8 mouse cellular contexts compared by ENCODE assay signal in the genomic region with DNA sequence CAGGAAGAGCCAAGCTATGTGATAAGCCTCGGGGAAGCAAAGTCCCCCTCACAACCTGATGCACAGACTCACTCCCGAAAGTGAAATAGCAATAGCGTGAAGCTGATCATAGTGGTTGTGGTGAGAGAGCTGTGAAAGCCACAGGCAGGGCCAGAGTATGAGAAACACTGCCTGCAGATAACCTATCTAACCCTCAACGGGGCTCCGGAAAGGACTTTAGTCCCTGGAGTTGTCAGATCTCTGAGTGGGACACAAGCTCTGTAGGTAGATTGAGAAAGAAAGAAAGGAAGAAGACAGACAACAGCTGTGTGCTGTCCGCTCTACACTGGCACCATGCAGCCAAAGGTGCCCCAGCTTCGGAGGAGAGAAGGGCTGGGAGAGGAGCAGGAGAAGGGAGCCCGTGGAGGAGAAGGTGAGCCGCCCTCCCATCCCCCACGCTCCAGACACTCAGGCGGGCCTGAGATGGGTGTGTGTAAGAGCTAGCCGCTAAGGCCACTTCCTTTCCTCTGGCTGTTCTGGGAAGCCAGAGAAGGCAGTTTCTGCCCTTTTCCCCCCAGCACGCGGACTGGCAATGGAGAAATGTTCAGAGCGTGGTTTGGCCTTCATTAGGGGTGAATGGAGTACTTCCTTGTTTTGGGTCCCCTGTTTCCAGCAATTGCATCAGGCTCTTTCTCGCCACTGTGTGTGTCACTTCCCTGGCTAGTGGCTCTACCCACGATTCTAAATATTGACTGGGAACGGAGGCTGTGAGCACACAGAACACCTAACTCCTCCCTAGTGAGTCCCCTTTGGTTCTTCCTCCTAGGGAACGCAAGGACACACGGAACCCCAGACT. TPM values are rescaled to one million over a fixed set of nuclear protein-coding genes. Genes with fewer than 3 reads are reported as not detected.
A peak's percentile ranks its signal among the peaks of the same experiment; 100 is the strongest.
DNase-seq lines count a peak whose midpoint lies in the region; ATAC-seq and TF ChIP-seq lines count a peak whose summit lies in the region.

TSS of gene Soat2 (plus strand) at position 226 of the 835 bp plus-strand sequence.

- 55% methylated on average over 20 of the region's 20 CpGs for whole genome bisulfite sequencing in hindbrain, embryonic 11.5 days
- WGBS in hindbrain, embryonic 14.5 days, result 54% methylated on average over 20 of the region's 20 CpGs
- 4% methylated on average over 20 of the region's 20 CpGs for WGBS in liver, embryonic 14.5 days (ENCODE audit: insufficient replicate concordance)

- H3K36me3 ChIP-seq in hindbrain, embryonic 11.5 days (ENCODE audit: control insufficient read depth, insufficient read depth, low read length), result no peaks in the 10 kb centered on the region
- no peaks in the 10 kb centered on the region for H3K36me3 ChIP-seq in hindbrain, embryonic 14.5 days (replicated peaks; ENCODE audit: control insufficient read depth, insufficient read depth)
- no peaks in the 10 kb centered on the region for H3K36me3 ChIP-seq in liver, embryonic 14.5 days (replicated peaks; ENCODE audit: control insufficient read depth, insufficient read depth, low read depth)

- no peak within 1 kb of the TSS for H3K4me3 ChIP-seq in hindbrain, embryonic 11.5 days (ENCODE audit: low read depth, low read length)
- H3K4me3 ChIP-seq in hindbrain, embryonic 14.5 days (replicated peaks; ENCODE audit: low read length), result no peak within 1 kb of the TSS
- peak within 1 kb of the TSS; percentile 51 to 56 for H3K4me3 ChIP-seq in liver, embryonic 14.5 days (ENCODE audit: insufficient read depth in 1 of 2, low read depth in 2 of 2, low read length in 2 of 2)

- H3K9me3 ChIP-seq in hindbrain, embryonic 11.5 days (ENCODE audit: control insufficient read depth, low read length), result no peaks in the 10 kb centered on the region
- no peaks in the 10 kb centered on the region for H3K9me3 ChIP-seq in hindbrain, embryonic 14.5 days (ENCODE audit: control insufficient read depth, low read length)
- no peaks in the 10 kb centered on the region for H3K9me3 ChIP-seq in liver, embryonic 14.5 days (ENCODE audit: control insufficient read depth, low read length)

- H3K4me2 ChIP-seq in hindbrain, embryonic 11.5 days (replicated peaks; ENCODE audit: low read depth, low read length), result no peak within 1 kb of the TSS
- no peak within 1 kb of the TSS for H3K4me2 ChIP-seq in hindbrain, embryonic 14.5 days (replicated peaks)
- peak within 1 kb of the TSS; percentile 65 for H3K4me2 ChIP-seq in liver, embryonic 14.5 days (ENCODE audit: low read depth)

- TF ChIP-seq CTCF in liver, embryonic 14.5 days (IDR thresholded peaks at IDR 0.05; ENCODE audit: low read depth), result no peak

- no peaks in the 10 kb centered on the region; the same call in 1 of the 2 replicates for H3K4me1 ChIP-seq in hindbrain, embryonic 11.5 days (replicated peaks; ENCODE audit: control insufficient read depth, insufficient read depth, low read length)
- H3K4me1 ChIP-seq in hindbrain, embryonic 14.5 days (replicated peaks; ENCODE audit: control insufficient read depth, insufficient read depth, low read length), result no peaks in the 10 kb centered on the region
- H3K4me1 ChIP-seq in liver, embryonic 14.5 days (replicated peaks; ENCODE audit: control insufficient read depth in 2 of 2, insufficient read depth in 2 of 2, low read length in 1 of 2), result peaks cover 3 to 23% of the 10 kb centered on the region in 2 experiments; a peak in 3 of 4 replicates

- H3K9ac ChIP-seq in hindbrain, embryonic 11.5 days (ENCODE audit: low read depth, low read length), result no peak within 1 kb of the TSS; the same call in 1 of the 2 replicates
- H3K9ac ChIP-seq in hindbrain, embryonic 14.5 days, result no peak within 1 kb of the TSS
- peak within 1 kb of the TSS; percentile 63 for H3K9ac ChIP-seq in liver, embryonic 14.5 days (replicated peaks)

- ATAC-seq in hindbrain, embryonic 11.5 days (ENCODE audit: low FRiP score), result no peak
- no peak for ATAC-seq in hindbrain, embryonic 14.5 days (ENCODE audit: low FRiP score)
- peak; percentile 61 to 84 for ATAC-seq in hematopoietic stem cell, adult 5-6 weeks (replicated peaks in 1 of 2; ENCODE audit: insufficient read depth in 1 of 2, low FRiP score in 2 of 2, low TSS enrichment in 1 of 2, low read depth in 1 of 2, poor library complexity in 2 of 2, severe bottlenecking in 2 of 2)
- peak; percentile 79 for ATAC-seq in liver, embryonic 14.5 days (ENCODE audit: insufficient read depth)

- peak; percentile 10 for DNase-seq in hindbrain, embryonic 11.5 days (ENCODE audit: low spot score)
- no peak for DNase-seq in hindbrain, embryonic 14.5 days (ENCODE audit: low spot score)
- DNase-seq in c-Kit-negative CD71-positive TER-119-positive erythroid progenitor cells, embryonic 14.5 days (ENCODE audit: low read depth, low spot score), result peak; percentile 46
- DNase-seq in liver, embryonic 14.5 days (ENCODE audit: low read depth in 3 of 3, low spot score in 3 of 3), result peak; percentile 40 to 59 (median 47)
- peak; percentile 63 to 69 for DNase-seq in spleen, postnatal 10 days (ENCODE audit: low spot score in 2 of 2)
- DNase-seq in right cerebral cortex, postnatal 4 days, result no peak
- DNase-seq in layer of hippocampus, postnatal 36 days, result no peak

- H3K27me3 ChIP-seq in hindbrain, embryonic 11.5 days (ENCODE audit: control insufficient read depth, insufficient read depth, low read length), result peaks cover 5% of the 10 kb centered on the region
- H3K27me3 ChIP-seq in hindbrain, embryonic 14.5 days (ENCODE audit: control insufficient read depth, insufficient read depth, low read length), result peaks cover 7% of the 10 kb centered on the region
- peaks cover 4% of the 10 kb centered on the region; the same call in 1 of the 2 replicates for H3K27me3 ChIP-seq in liver, embryonic 14.5 days (ENCODE audit: control insufficient read depth, insufficient read depth, low read length)

- H3K27ac ChIP-seq in hindbrain, embryonic 11.5 days (ENCODE audit: low read depth, low read length), result no peak within 1 kb of the TSS
- no peak within 1 kb of the TSS for H3K27ac ChIP-seq in hindbrain, embryonic 14.5 days
- H3K27ac ChIP-seq in liver, embryonic 14.5 days, result peak within 1 kb of the TSS; percentile 73

- TF ChIP-seq EP300 in liver, embryonic 14.5 days (IDR thresholded peaks at IDR 0.05; ENCODE audit: low read depth), result no peak; the same call in 1 of the 2 replicates

RNA-seq across cellular contexts. Expression of gene Soat2, which starts in this region (rescaled TPM):
- 0.13 and 0.17 TPM in 2 replicates for polyA plus RNA-seq in hindbrain, embryonic 11.5 days (2014; fragmentation: Nextera tagmentation; extraction: Ambion mirVana)
- 0.13 TPM in 1 of 2 replicates, not detected in the other for polyA plus RNA-seq in hindbrain, embryonic 14.5 days (2014; fragmentation: Nextera tagmentation; extraction: Ambion mirVana)
- total RNA-seq in hematopoietic stem cell, adult 5-6 weeks (2017), result 1.3 and 2.4 TPM in 2 replicates
- 34.4 and 36.4 TPM in 2 replicates for polyA plus RNA-seq in liver, embryonic 14.5 days (2012; rRNA removed)
- 21.9 and 25.5 TPM in 2 replicates for polyA plus RNA-seq in liver, embryonic 14.5 days (2014; fragmentation: Nextera tagmentation; extraction: Ambion mirVana)
- under 1 TPM in 1 of 2 experiments, not detected in 1; 0.23 TPM for total RNA-seq in layer of hippocampus, postnatal 36 days (2021)

Comparison
In these comparisons a context has a peak if more than half of its experiments do, and no peak if none do; other contexts are left out.
1. RNA of gene Soat2 (polyA plus RNA-seq): 21.9 to 36.4 TPM in liver, embryonic 14.5 days; 0.13 to 0.17 TPM in hindbrain, embryonic 11.5 days and 0.13 TPM in hindbrain, embryonic 14.5 days; every median in the first group is over 10 times any median in the second.
2. Peak in DNase-seq in hindbrain, embryonic 11.5 days; RNA of the gene not detected or under 1 TPM.
3. ATAC-seq: peak in hematopoietic stem cell, adult 5-6 weeks (2 of 2) and liver, embryonic 14.5 days (single experiment); none in hindbrain, embryonic 11.5 days (single experiment) and hindbrain, embryonic 14.5 days (single experiment).
4. DNase-seq: peak in c-Kit-negative CD71-positive TER-119-positive erythroid progenitor cells, embryonic 14.5 days (single experiment), liver, embryonic 14.5 days (3 of 3) and spleen, postnatal 10 days (2 of 2); none in hindbrain, embryonic 14.5 days (single experiment), right cerebral cortex, postnatal 4 days (single experiment) and layer of hippocampus, postnatal 36 days (0 of 2).
5. H3K4me3 ChIP-seq: peak in liver, embryonic 14.5 days (2 of 2); none in hindbrain, embryonic 11.5 days (single experiment) and hindbrain, embryonic 14.5 days (single experiment).